Mouse (Mus musculus): ENCODE measurements around the gene Hes1. TPM values are rescaled to one million over a fixed set of nuclear protein-coding genes. Genes with fewer than 3 reads are reported as not detected.

The Hes1 gene
- polyA plus RNA-seq, 1 experiment, result 0.19 TPM

DNA sequence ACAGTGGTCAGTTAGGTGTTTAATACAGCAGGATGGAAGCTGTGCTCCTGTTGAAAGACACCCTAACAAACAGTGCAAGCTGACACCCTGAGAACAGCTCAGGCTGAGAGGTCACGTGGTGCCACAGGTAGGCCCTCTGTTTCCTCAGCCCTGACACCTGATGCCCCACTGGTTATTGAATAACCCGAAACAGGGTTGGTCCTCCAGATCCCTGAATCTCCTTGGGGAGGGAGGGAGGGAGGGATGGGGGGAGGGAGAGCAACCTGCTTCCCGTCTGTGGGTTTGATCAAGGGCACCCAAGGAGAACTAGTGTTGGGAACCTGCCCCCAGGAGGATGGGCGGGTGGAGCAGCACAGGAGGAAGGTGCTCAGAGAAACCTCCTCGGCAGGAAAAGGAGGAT is 18.6 kb upstream of the Hes1 start:
- Histone ChIP-seq H3K4me1 (ENCODE audit: control insufficient read depth) (no peaks in the 10 kb centered on the region), H3K9me3 (ENCODE audit: control insufficient read depth, low read length) (no peaks in the 10 kb centered on the region), H3K4me3 (replicated peaks) (no peak overlapping the region), H3K27me3 (ENCODE audit: control insufficient read depth) (peaks cover 3% of the 10 kb centered on the region), H3K36me3 (ENCODE audit: control insufficient read depth) (no peaks in the 10 kb centered on the region)
- no peak for TF ChIP-seq TAL1 (IDR thresholded peaks at IDR 0.05; ENCODE audit: low read length)
- TF ChIP-seq GATA1 (IDR thresholded peaks at IDR 0.05; ENCODE audit: low read length), result no peak

DNA sequence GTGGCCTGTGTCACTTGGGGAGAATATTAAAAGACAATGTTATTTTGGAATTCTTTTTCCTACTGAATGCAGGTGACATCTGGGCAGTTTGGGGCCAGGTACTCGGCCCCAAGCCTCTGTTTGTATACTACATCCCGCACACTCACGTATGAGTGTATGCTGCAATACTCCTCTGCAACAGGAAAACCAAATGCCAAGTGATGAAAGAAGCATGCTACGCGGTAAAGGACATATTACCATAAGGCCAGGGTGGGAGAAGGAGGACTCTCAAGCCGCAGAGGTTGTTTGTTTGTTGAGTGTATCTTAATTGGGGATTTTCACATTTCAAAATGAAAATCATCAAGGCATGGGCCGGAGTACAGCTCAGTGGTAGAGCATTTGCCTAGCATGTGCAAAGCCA is 17.2 kb upstream of the Hes1 start:
- H3K27me3 ChIP-seq (ENCODE audit: control insufficient read depth), result peaks cover 5% of the 10 kb centered on the region

DNA sequence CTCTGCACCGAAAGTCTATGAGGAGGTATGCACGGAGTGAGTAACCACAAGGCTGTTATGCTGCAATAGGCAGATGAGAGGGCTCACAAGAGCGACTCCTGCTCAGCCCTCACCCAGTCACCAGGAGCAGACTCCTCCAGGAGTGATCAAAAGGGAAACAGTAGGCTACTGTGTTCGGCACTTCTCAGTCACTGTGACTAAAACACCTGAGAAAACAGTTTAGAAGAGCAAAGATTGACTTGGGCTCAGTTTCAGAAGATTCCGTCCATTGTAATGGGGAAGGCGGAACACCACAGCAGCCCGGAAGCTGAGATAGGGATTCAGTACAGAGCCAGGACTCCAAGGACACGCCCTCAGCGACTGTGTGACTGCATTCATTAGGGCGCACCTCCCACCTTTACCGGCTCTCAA is 16.8 kb upstream of the Hes1 start:
- no peak for TF ChIP-seq TAL1 (IDR thresholded peaks at IDR 0.05; ENCODE audit: low read length)
- no peak for TF ChIP-seq GATA1 (IDR thresholded peaks at IDR 0.05; ENCODE audit: low read length)
- no peaks in the 10 kb centered on the region for H3K9me3 ChIP-seq (ENCODE audit: control insufficient read depth, low read length)
- H3K27me3 ChIP-seq (ENCODE audit: control insufficient read depth), result peaks cover 5% of the 10 kb centered on the region
- no peak overlapping the region for H3K4me3 ChIP-seq (replicated peaks)
- H3K36me3 ChIP-seq (ENCODE audit: control insufficient read depth), result no peaks in the 10 kb centered on the region
- peaks cover 4% of the 10 kb centered on the region for H3K4me1 ChIP-seq (ENCODE audit: control insufficient read depth)

More for the DNA sequence above, 17.2 kb upstream of the Hes1 start:
- TF ChIP-seq TAL1 (IDR thresholded peaks at IDR 0.05; ENCODE audit: low read length), result no peak
- TF ChIP-seq GATA1 (IDR thresholded peaks at IDR 0.05; ENCODE audit: low read length), result no peak
- Histone ChIP-seq H3K9me3 (ENCODE audit: control insufficient read depth, low read length) (no peaks in the 10 kb centered on the region), H3K36me3 (ENCODE audit: control insufficient read depth) (no peaks in the 10 kb centered on the region), H3K4me3 (replicated peaks) (no peak overlapping the region), H3K4me1 (ENCODE audit: control insufficient read depth) (peaks cover 4% of the 10 kb centered on the region)

DNA sequence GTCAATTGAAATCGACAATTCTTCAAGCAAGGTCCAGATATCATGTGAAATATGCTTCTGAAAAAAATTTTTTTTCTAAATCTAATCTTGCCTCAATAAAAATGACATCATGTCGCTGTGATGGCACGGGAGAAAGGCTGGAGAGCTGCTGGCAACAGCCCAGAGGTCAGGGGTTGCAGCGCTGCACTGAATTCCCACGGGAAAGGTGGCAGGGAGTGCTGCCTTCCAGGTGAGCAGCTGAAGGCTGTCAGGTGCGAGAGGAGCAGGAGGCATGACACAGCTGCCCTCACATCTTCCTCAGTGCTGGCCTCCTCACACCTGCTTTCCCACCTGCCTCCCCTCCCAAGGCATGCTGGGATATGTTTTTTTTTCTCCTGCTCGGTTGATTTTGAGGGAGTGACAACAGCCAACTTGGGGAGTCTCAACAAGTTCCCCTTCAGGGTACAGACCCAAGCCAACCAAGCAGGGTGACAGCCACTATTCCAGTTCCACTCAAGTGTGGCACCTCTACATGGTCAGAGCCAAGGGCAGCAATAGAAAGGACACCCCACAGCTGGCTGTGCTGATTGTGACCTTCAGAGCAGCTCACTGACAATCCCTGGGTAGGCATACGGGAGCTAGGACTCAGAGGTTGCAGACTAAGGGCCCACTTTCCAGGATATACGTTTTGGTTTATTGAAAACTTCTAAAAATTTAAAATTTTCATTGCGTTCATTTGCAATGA is 13.3 kb upstream of the Hes1 start:
- TF ChIP-seq GATA1 (IDR thresholded peaks at IDR 0.05; ENCODE audit: low read length) (no peak), TAL1 (IDR thresholded peaks at IDR 0.05; ENCODE audit: low read length) (no peak)

DNA sequence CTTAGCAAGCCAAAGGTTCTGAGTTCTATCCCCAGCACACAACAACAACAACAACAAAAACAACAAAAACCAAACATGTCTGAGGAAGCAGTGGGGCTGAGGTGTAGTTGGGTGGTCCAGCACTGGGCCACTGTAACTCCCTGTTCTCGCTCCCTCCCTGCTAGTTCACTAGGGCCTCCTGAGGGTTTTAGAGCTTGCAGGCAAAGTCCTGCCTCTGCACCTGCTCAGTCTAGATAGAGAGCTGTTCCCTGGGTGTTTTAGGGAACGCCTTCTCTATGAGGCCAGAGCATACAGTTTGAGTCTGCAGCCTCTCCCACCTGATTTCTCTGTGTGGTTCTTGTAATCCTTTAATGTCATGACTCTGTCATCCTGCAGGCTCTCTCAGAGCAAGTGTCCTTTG is 11.9 kb upstream of the Hes1 start:
- no peaks in the 10 kb centered on the region for H3K9me3 ChIP-seq (ENCODE audit: control insufficient read depth, low read length)
- peaks cover 12% of the 10 kb centered on the region for H3K27me3 ChIP-seq (ENCODE audit: control insufficient read depth)
- TF ChIP-seq GATA1 (IDR thresholded peaks at IDR 0.05; ENCODE audit: low read length), result no peak
- TF ChIP-seq TAL1 (IDR thresholded peaks at IDR 0.05; ENCODE audit: low read length), result no peak
- no peak overlapping the region for H3K4me3 ChIP-seq (replicated peaks)
- no peaks in the 10 kb centered on the region for H3K36me3 ChIP-seq (ENCODE audit: control insufficient read depth)
- peaks cover 6% of the 10 kb centered on the region for H3K4me1 ChIP-seq (ENCODE audit: control insufficient read depth)

More for the DNA sequence above, 13.3 kb upstream of the Hes1 start:
- Histone ChIP-seq H3K9me3 (ENCODE audit: control insufficient read depth, low read length) (no peaks in the 10 kb centered on the region), H3K27me3 (ENCODE audit: control insufficient read depth) (peaks cover 10% of the 10 kb centered on the region), H3K4me1 (ENCODE audit: control insufficient read depth) (peaks cover 6% of the 10 kb centered on the region), H3K4me3 (replicated peaks) (no peak overlapping the region), H3K36me3 (ENCODE audit: control insufficient read depth) (no peaks in the 10 kb centered on the region)

DNA sequence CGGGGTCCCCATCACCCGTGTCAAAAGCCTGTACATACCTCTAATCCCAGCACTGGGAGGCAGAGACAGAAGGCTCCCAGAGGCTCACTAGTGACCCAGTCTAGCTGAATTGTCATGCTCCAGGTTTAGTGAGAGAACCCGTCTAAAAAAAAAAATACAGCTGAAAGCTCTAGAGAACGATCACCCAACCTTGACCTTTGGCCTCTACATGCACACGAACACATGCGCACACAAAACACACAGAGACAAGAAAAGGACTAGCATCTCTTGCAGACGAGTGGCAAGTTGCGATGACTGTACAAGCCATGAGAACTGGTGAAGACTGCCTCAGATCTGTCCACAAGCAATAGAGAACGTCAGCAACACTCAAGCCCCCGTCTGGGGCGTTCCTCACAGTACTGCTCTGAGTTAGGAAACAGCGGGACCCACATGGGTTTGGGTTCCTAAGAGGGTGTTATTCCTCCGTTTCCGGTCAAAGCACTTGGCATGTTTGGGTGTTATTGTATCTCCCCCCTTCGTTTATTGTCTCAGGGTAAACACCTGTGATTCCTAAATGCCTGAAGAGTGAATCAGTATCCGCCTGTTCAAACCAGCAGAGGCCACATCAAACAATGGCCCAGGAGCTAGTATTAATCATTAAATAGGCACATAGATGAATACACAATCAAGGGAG is 11.2 kb upstream of the Hes1 start:
- TF ChIP-seq GATA1 (IDR thresholded peaks at IDR 0.05; ENCODE audit: low read length) (no peak), TAL1 (IDR thresholded peaks at IDR 0.05; ENCODE audit: low read length) (no peak)

DNA sequence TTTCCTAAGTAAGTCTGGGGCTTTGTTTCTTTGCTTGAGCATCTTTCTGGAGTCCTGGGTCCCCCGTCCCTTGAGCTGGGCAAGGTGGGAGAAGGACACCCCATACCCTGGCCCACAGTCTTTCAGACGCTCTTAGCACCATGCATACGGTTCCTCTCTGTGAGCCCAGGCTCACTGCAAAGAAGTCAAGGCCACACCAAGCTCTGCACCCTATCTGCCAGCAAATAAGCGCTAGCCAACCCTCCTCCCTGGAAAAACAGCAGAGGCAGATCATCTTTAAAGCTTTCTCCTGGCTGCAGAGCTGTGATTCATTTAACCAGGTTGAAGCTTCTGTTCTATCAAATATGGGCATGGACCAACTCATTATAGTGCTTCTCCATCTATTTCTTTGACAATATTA is 9.6 kb upstream of the Hes1 start:
- H3K9me3 ChIP-seq (ENCODE audit: control insufficient read depth, low read length), result no peaks in the 10 kb centered on the region
- H3K4me1 ChIP-seq (ENCODE audit: control insufficient read depth), result peaks cover 6% of the 10 kb centered on the region
- TF ChIP-seq TAL1 (IDR thresholded peaks at IDR 0.05; ENCODE audit: low read length), result no peak
- TF ChIP-seq GATA1 (IDR thresholded peaks at IDR 0.05; ENCODE audit: low read length), result no peak
- H3K27me3 ChIP-seq (ENCODE audit: control insufficient read depth), result peaks cover 23% of the 10 kb centered on the region
- H3K4me3 ChIP-seq (replicated peaks), result no peak overlapping the region
- no peaks in the 10 kb centered on the region for H3K36me3 ChIP-seq (ENCODE audit: control insufficient read depth)

More for the DNA sequence above, 11.2 kb upstream of the Hes1 start:
- Histone ChIP-seq H3K36me3 (ENCODE audit: control insufficient read depth) (no peaks in the 10 kb centered on the region), H3K4me1 (ENCODE audit: control insufficient read depth) (peaks cover 6% of the 10 kb centered on the region), H3K27me3 (ENCODE audit: control insufficient read depth) (peaks cover 12% of the 10 kb centered on the region), H3K9me3 (ENCODE audit: control insufficient read depth, low read length) (no peaks in the 10 kb centered on the region), H3K4me3 (replicated peaks) (no peak overlapping the region)

DNA sequence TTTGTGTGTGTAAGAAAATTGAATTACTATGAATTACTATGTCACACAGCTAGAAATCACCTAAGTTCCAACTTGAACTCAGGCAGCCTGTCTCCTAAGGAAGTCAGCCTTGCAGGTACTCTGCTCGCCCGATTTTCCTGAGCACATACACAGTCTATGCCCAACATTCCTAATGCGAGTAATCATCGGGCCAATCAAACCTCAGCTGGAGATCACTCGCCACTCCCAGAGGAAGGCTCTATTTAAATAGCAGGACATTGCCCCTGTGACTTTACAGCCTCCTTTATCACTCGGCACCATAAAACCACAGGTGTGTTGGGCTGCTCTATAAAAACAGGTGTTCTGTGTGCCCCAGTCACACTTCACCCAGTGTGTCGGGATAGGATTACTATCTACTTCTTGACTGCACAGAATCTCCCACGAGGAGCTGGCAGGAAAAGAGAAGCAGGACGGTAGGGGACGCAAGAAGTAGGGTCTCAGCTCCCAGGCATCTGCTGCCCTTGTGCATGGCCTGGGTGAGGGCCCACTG is 8.8 kb upstream of the Hes1 start:
- no peaks in the 10 kb centered on the region for H3K36me3 ChIP-seq (ENCODE audit: control insufficient read depth)
- TF ChIP-seq TAL1 (IDR thresholded peaks at IDR 0.05; ENCODE audit: low read length) (no peak), GATA1 (IDR thresholded peaks at IDR 0.05; ENCODE audit: low read length) (no peak)
- H3K9me3 ChIP-seq (ENCODE audit: control insufficient read depth, low read length), result no peaks in the 10 kb centered on the region
- peaks cover 6% of the 10 kb centered on the region for H3K4me1 ChIP-seq (ENCODE audit: control insufficient read depth)
- H3K4me3 ChIP-seq (replicated peaks), result no peak overlapping the region
- H3K27me3 ChIP-seq (ENCODE audit: control insufficient read depth), result peaks cover 32% of the 10 kb centered on the region

DNA sequence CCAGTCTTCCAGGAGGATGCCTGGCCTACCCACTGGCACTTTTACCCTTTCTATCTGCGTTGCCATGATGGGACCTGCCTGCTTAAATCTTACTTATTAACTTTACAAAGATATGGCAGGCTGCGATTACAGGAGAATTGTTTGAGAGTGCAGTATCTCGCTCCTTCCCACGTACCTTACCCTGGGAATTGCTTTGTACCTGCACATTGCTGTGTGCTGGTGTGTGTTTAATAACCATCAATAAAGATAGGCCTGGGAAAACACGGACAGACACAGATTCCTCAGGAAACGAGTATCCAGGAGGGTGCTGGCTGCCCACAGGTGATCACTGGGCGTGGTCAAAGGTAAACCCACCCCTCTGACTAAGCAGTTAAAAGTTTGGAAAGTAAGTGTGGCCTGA is 8.3 kb upstream of the Hes1 start:
- Histone ChIP-seq H3K4me1 (ENCODE audit: control insufficient read depth) (peaks cover 6% of the 10 kb centered on the region), H3K9me3 (ENCODE audit: control insufficient read depth, low read length) (no peaks in the 10 kb centered on the region), H3K36me3 (ENCODE audit: control insufficient read depth) (no peaks in the 10 kb centered on the region), H3K4me3 (replicated peaks) (no peak overlapping the region), H3K27me3 (ENCODE audit: control insufficient read depth) (peaks cover 35% of the 10 kb centered on the region)
- no peak for TF ChIP-seq GATA1 (IDR thresholded peaks at IDR 0.05; ENCODE audit: low read length)
- TF ChIP-seq TAL1 (IDR thresholded peaks at IDR 0.05; ENCODE audit: low read length), result no peak

All from erythroblast, embryonic 14.5 days (primary cell).